Mouse (Mus musculus): ENCODE measurements around the gene Asb2. TPM values are rescaled to one million over a fixed set of nuclear protein-coding genes. Genes with fewer than 3 reads are reported as not detected.
A peak's percentile ranks its signal among the peaks of the same experiment; 100 is the strongest.

Asb2 gene
- 0.51 and 0.75 TPM in 2 replicates for polyA plus RNA-seq (2016; fragmentation: Nextera tagmentation; extraction: Ambion mirVana)

DNA sequence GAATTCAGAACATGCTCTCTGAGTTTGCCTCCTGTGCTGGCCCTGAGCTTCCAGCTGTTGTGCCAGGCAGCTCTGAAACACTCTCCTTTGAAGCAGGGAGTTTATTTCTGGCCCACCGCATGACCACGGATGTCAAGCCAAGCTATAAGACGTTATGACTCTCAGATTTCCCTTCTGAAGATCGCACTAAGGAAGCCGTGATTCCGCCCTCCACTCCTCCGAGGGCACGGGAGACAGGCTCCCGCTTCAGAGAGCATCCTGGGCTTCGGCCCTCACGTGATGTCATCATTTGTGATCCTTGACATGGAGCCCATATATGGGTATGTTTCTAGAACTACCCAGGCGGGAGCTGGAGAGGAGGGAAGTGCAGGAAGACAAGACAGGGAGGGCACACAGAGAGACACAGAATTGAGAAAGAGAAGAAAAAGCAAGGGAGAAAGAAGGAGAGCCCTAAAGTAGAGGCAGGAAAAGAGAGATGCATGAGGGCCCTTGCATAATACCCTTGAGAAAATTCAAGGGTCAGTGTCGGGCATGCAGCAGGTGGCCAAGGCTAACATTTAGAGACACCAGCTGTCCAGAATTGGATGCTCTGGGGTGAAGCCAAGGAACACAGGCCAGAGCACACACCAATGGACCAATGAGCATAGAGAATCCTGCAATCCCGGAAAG is at the start of gene Asb2:
TSS of gene Asb2 (minus strand) at position 256 of the 669 bp plus-strand sequence.
- Histone ChIP-seq H3K9me3 (no peaks in the 10 kb centered on the region), H3K4me3 (no peak within 1 kb of the TSS), H3K4me1 (peaks cover 21% of the 10 kb centered on the region), H3K36me3 (replicated peaks) (no peaks in the 10 kb centered on the region), H3K27me3 (replicated peaks; ENCODE audit: low read depth, poor library complexity, severe bottlenecking) (no peaks in the 10 kb centered on the region), H3K27ac (replicated peaks) (no peak within 1 kb of the TSS)
- 77% methylated on average over 14 of the region's 14 CpGs for WGBS
- DNase-seq (ENCODE audit: low spot score), result no peak

DNA sequence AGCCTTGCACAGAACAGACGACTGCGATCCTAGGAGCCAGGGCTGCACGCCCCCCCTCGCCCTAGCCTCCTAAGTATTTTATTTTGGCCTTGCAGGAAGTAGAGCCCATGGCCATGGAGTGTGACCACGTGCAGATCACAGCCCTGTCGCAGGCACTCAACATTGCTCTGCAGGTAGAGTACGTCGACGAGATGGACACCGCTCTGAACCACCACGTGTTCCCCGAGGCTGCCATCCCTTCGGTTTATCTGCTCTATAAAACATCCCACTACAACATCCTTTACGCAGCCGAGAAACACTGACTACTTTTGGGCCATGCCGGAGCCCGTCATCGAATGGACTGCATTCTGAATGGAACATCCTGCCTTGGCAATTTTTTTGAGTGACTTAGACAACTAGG is 48.3 kb upstream of the Asb2 start:
- Histone ChIP-seq H3K27ac (replicated peaks) (no peak overlapping the region), H3K27me3 (replicated peaks; ENCODE audit: low read depth, poor library complexity, severe bottlenecking) (no peaks in the 10 kb centered on the region), H3K4me1 (no peaks in the 10 kb centered on the region), H3K9me3 (no peaks in the 10 kb centered on the region), H3K36me3 (replicated peaks) (peaks cover 75% of the 10 kb centered on the region), H3K4me3 (no peak overlapping the region)
- 89% methylated on average over 18 of the region's 18 CpGs for WGBS
- DNase-seq (ENCODE audit: low spot score), result no peak

DNA sequence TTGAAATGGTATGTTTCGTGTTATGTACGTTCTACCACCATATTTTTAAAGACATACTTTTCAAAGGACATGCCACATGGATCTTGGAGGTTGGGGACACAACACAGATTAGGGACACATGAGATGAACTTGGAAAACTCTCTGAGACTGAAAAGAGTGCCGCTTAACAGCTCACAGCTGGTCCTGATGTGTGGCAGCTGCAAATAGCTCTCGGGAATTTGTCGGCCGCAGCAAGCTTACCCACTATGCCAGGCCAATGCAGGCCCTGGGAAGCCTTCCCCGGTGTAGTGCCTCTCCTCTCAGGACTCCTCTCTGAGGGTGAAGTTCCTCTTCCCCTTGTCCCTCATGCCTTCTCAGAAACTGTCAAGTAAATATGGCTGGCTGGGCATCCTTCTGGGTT is 41.0 kb upstream of the Asb2 start:
- 0 out of 2 replicates have a peak, but pooled peaks cover 8% of the 10 kb centered on the region for H3K36me3 ChIP-seq (replicated peaks)
- no peaks in the 10 kb centered on the region for H3K9me3 ChIP-seq
- WGBS, result 81% methylated on average over 7 of the region's 7 CpGs
- DNase-seq (ENCODE audit: low spot score), result no peak
- no peaks in the 10 kb centered on the region for H3K27me3 ChIP-seq (replicated peaks; ENCODE audit: low read depth, poor library complexity, severe bottlenecking)
- H3K27ac ChIP-seq (replicated peaks), result no peak overlapping the region
- no peak overlapping the region for H3K4me3 ChIP-seq
- H3K4me1 ChIP-seq, result peaks cover 15% of the 10 kb centered on the region

DNA sequence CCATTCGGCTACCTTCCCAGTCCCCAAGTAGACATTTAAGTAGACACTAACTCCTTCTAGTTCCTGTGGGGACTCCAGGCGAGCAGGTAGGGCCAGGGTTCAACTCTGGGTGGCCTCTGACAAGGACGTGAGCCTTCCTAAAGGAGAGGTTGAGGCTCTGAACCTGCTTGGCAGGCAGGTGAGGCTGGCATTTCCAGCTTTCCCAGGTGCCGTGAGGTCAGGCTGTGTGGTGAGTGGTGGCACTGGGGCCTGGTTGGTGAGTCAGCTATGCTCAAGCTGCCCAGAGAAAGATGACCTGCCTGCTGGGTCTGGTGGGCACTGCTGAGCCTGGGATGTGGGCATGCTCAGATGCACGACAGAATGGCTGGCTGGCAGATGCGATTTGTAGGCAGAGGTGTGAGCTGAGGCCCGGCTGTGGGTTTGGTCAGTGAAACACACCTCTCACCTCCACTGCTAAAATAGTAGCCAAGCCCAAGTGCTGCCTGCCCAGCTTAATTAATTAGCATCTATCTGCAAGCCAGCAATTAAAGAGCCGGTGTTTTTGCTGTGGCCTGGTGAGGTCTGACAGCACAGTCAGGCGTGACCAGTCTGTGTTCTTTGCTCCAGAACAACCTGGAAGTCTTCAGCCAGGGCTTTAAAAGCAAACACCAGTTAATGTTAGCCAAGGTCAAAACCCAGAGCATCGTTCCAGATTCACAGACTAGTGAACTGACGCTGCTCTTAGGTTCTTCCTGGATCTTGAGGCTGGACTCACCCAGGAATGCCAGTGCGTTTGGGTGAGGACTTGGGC is 39.9 kb upstream of the Asb2 start:
- no peaks in the 10 kb centered on the region for H3K27me3 ChIP-seq (replicated peaks; ENCODE audit: low read depth, poor library complexity, severe bottlenecking)
- H3K4me3 ChIP-seq, result no peak overlapping the region
- WGBS, result 79% methylated on average over 12 of the region's 12 CpGs
- peaks cover 25% of the 10 kb centered on the region for H3K4me1 ChIP-seq
- no peak overlapping the region for H3K27ac ChIP-seq (replicated peaks)
- H3K9me3 ChIP-seq, result no peaks in the 10 kb centered on the region
- H3K36me3 ChIP-seq (replicated peaks), result 0 out of 2 replicates have a peak, but pooled peaks cover 2% of the 10 kb centered on the region
- no peak for DNase-seq (ENCODE audit: low spot score)

GRCm38 (mm10) chr12:103393528-103393927 is 37.7 kb upstream of the Asb2 start:
- WGBS, result 68% methylated on average over 6 of the region's 6 CpGs
- H3K27ac ChIP-seq (replicated peaks), result peak overlapping the region; percentile 41; the same call in 1 of the 2 replicates
- H3K9me3 ChIP-seq, result no peaks in the 10 kb centered on the region
- no peaks in the 10 kb centered on the region for H3K36me3 ChIP-seq (replicated peaks)
- H3K27me3 ChIP-seq (replicated peaks; ENCODE audit: low read depth, poor library complexity, severe bottlenecking), result no peaks in the 10 kb centered on the region
- peaks cover 40% of the 10 kb centered on the region for H3K4me1 ChIP-seq
- DNase-seq (ENCODE audit: low spot score), result no peak
- H3K4me3 ChIP-seq, result no peak overlapping the region

DNA sequence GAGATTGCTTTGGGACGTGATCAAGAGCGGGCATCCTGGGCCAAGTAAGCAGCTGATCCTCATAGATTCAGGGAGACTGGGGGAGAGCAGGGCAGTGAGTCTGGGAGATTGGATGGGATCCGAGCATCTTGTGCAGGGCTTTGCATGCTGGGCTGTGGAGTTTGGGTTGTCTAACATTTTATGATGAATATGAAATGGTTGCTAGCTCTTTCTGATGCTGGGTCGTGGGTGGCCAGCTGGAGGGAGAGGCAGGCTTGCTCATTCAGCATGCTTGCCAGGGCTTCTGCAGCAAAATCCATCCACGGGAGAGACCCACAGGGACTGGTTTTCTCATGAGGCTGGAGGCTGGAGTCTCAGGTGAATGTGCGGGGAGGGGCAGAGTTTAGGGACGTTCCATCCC is 35.3 kb upstream of the Asb2 start:
- no peak for DNase-seq (ENCODE audit: low spot score)
- Histone ChIP-seq H3K4me3 (no peak overlapping the region), H3K27ac (replicated peaks) (no peak overlapping the region), H3K9me3 (no peaks in the 10 kb centered on the region), H3K4me1 (peaks cover 40% of the 10 kb centered on the region), H3K27me3 (replicated peaks; ENCODE audit: low read depth, poor library complexity, severe bottlenecking) (no peaks in the 10 kb centered on the region), H3K36me3 (replicated peaks) (no peaks in the 10 kb centered on the region)
- WGBS, result 83% methylated on average over 7 of the region's 7 CpGs

- WGBS, result 82% methylated on average over 4 of the region's 4 CpGs
Measured at GRCm38 (mm10) chr12:103389982-103390381, 34.2 kb upstream of the Asb2 start.

GRCm38 (mm10) chr12:103389348-103389727 is 33.5 kb upstream of the Asb2 start:
- H3K4me3 ChIP-seq, result peak overlapping the region; percentile 82
- H3K4me1 ChIP-seq, result peaks cover 40% of the 10 kb centered on the region
- peak overlapping the region; percentile 92 for H3K27ac ChIP-seq (replicated peaks)
- no peak for DNase-seq (ENCODE audit: low spot score)
- WGBS, result 67% methylated on average over 2 of the region's 2 CpGs
- H3K27me3 ChIP-seq (replicated peaks; ENCODE audit: low read depth, poor library complexity, severe bottlenecking), result no peaks in the 10 kb centered on the region
- H3K9me3 ChIP-seq, result no peaks in the 10 kb centered on the region
- no peaks in the 10 kb centered on the region for H3K36me3 ChIP-seq (replicated peaks)

More at GRCm38 (mm10) chr12:103389982-103390381, 34.2 kb upstream of the Asb2 start:
- no peaks in the 10 kb centered on the region for H3K36me3 ChIP-seq (replicated peaks)
- H3K4me1 ChIP-seq, result peaks cover 40% of the 10 kb centered on the region
- DNase-seq (ENCODE audit: low spot score), result no peak
- no peaks in the 10 kb centered on the region for H3K9me3 ChIP-seq
- peak overlapping the region; percentile 82; the same call in 1 of the 2 replicates for H3K4me3 ChIP-seq
- no peak overlapping the region for H3K27ac ChIP-seq (replicated peaks)
- no peaks in the 10 kb centered on the region for H3K27me3 ChIP-seq (replicated peaks; ENCODE audit: low read depth, poor library complexity, severe bottlenecking)

- no peaks in the 10 kb centered on the region for H3K36me3 ChIP-seq (replicated peaks)
- H3K27me3 ChIP-seq (replicated peaks; ENCODE audit: low read depth, poor library complexity, severe bottlenecking), result no peaks in the 10 kb centered on the region
- WGBS, result under 1% methylated on average over 58 of the region's 58 CpGs
- peak within 1 kb of the TSS; percentile 82 for H3K4me3 ChIP-seq
- peaks cover 36% of the 10 kb centered on the region for H3K4me1 ChIP-seq
- no peaks in the 10 kb centered on the region for H3K9me3 ChIP-seq
- peak; percentile 96 for DNase-seq (ENCODE audit: low spot score)
- peak within 1 kb of the TSS; percentile 92 for H3K27ac ChIP-seq (replicated peaks)
Measured at GRCm38 (mm10) chr12:103388505-103389347, 32.9 kb upstream of the Asb2 start, which contains the start of gene Otub2. Gene Otub2 (plus strand): TSS chr12:103388682.

GRCm38 (mm10) chr12:103380226-103380625 is 24.4 kb upstream of the Asb2 start:
- Histone ChIP-seq H3K4me1 (0 out of 2 replicates have a peak, but pooled peaks cover 2% of the 10 kb centered on the region), H3K4me3 (no peak overlapping the region), H3K27me3 (replicated peaks; ENCODE audit: low read depth, poor library complexity, severe bottlenecking) (no peaks in the 10 kb centered on the region), H3K36me3 (replicated peaks) (no peaks in the 10 kb centered on the region), H3K9me3 (no peaks in the 10 kb centered on the region), H3K27ac (replicated peaks) (no peak overlapping the region)
- no peak for DNase-seq (ENCODE audit: low spot score)
- WGBS, result 82% methylated on average over 4 of the region's 4 CpGs

GRCm38 (mm10) chr12:103376774-103377173 is 21.0 kb upstream of the Asb2 start:
- H3K27ac ChIP-seq (replicated peaks), result no peak overlapping the region
- H3K9me3 ChIP-seq, result no peaks in the 10 kb centered on the region
- WGBS, result 85% methylated on average over 4 of the region's 4 CpGs

DNA sequence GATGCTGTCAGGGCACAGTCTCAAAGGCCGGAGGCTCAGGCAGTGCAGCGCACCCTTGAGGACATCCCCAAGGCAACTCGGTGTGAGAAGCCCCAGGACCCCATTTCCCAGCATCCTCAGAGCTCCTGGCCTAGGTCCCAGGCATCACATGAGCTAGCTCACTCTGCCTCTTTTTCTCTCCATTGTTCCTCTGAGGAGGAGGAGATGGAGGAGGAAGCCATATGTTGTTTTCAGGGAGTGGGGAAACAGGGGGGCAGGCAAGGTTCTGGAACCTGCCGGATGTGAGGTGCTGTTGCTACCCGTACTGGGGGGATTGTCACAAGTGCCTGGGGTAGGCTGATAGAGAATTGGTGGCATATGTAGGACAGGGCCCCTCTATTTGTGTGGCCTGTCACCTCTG is 20.3 kb upstream of the Asb2 start:
- Histone ChIP-seq H3K4me1 (0 out of 2 replicates have a peak, but pooled peaks cover 2% of the 10 kb centered on the region), H3K27me3 (replicated peaks; ENCODE audit: low read depth, poor library complexity, severe bottlenecking) (no peaks in the 10 kb centered on the region), H3K36me3 (replicated peaks) (no peaks in the 10 kb centered on the region), H3K27ac (replicated peaks) (no peak overlapping the region), H3K4me3 (no peak overlapping the region), H3K9me3 (no peaks in the 10 kb centered on the region)
- no peak for DNase-seq (ENCODE audit: low spot score)
- 77% methylated on average over 5 of the region's 5 CpGs for WGBS

More at GRCm38 (mm10) chr12:103376774-103377173, 21.0 kb upstream of the Asb2 start:
- no peak overlapping the region for H3K4me3 ChIP-seq
- DNase-seq (ENCODE audit: low spot score), result no peak
- H3K27me3 ChIP-seq (replicated peaks; ENCODE audit: low read depth, poor library complexity, severe bottlenecking), result no peaks in the 10 kb centered on the region
- H3K36me3 ChIP-seq (replicated peaks), result no peaks in the 10 kb centered on the region
- H3K4me1 ChIP-seq, result 0 out of 2 replicates have a peak, but pooled peaks cover 2% of the 10 kb centered on the region
